Mouse (Mus musculus): ENCODE results near the gene Prr13. TPM values are rescaled to one million over a fixed set of nuclear protein-coding genes. Genes with fewer than 3 reads are reported as not detected.

Gene Prr13
- polyA plus RNA-seq, 1 experiment from 2014 or later = 93.7 TPM

- H3K9ac ChIP-seq = no peak overlapping the region
- H3K4me1 ChIP-seq = peaks cover 13% of the 10 kb centered on the region
- no peak for ATAC-seq (ENCODE audit: insufficient number of reproducible peaks, low FRiP score, low TSS enrichment, low read depth)
- WGBS = 61% methylated on average over 12 of the region's 12 CpGs
- H3K27ac ChIP-seq (replicated peaks) = no peak overlapping the region
- no peak overlapping the region for H3K4me3 ChIP-seq (replicated peaks)
- no peaks in the 10 kb centered on the region for H3K27me3 ChIP-seq
- peaks cover 60% of the 10 kb centered on the region for H3K36me3 ChIP-seq
- H3K4me2 ChIP-seq (replicated peaks) = no peak overlapping the region
- H3K9me3 ChIP-seq (replicated peaks) = no peaks in the 10 kb centered on the region
Measured at GRCm38 (mm10) chr15:102505073-102505769, 46.4 kb downstream of the Prr13 start.

GRCm38 (mm10) chr15:102505770-102506463, 47.1 kb downstream of the Prr13 start:
- H3K27ac ChIP-seq (replicated peaks) = no peak overlapping the region
- no peaks in the 10 kb centered on the region for H3K27me3 ChIP-seq
- no peak overlapping the region for H3K9ac ChIP-seq
- peaks cover 53% of the 10 kb centered on the region for H3K36me3 ChIP-seq
- no peak overlapping the region for H3K4me3 ChIP-seq (replicated peaks)
- ATAC-seq (ENCODE audit: insufficient number of reproducible peaks, low FRiP score, low TSS enrichment, low read depth) = no peak
- H3K4me2 ChIP-seq (replicated peaks) = no peak overlapping the region
- peaks cover 19% of the 10 kb centered on the region for H3K4me1 ChIP-seq
- WGBS = 83% methylated on average over 9 of the region's 9 CpGs
- no peaks in the 10 kb centered on the region for H3K9me3 ChIP-seq (replicated peaks)

GRCm38 (mm10) chr15:102506464-102506830, 47.6 kb downstream of the Prr13 start:
- Histone ChIP-seq H3K27ac (replicated peaks) (no peak overlapping the region), H3K4me2 (replicated peaks) (no peak overlapping the region), H3K9me3 (replicated peaks) (no peaks in the 10 kb centered on the region), H3K4me3 (replicated peaks) (no peak overlapping the region), H3K9ac (no peak overlapping the region), H3K27me3 (no peaks in the 10 kb centered on the region), H3K36me3 (peaks cover 47% of the 10 kb centered on the region), H3K4me1 (peaks cover 24% of the 10 kb centered on the region)
- WGBS = 44% methylated on average over 2 of the region's 2 CpGs
- ATAC-seq (ENCODE audit: insufficient number of reproducible peaks, low FRiP score, low TSS enrichment, low read depth) = no peak

GRCm38 (mm10) chr15:102506864-102507263, 48.0 kb downstream of the Prr13 start:
- H3K27ac ChIP-seq (replicated peaks) = no peak overlapping the region
- peaks cover 28% of the 10 kb centered on the region for H3K4me1 ChIP-seq
- H3K4me2 ChIP-seq (replicated peaks) = no peak overlapping the region
- no peaks in the 10 kb centered on the region for H3K9me3 ChIP-seq (replicated peaks)
- 91% methylated on average over 1 of the region's 1 CpGs for WGBS
- H3K4me3 ChIP-seq (replicated peaks) = no peak overlapping the region
- no peaks in the 10 kb centered on the region for H3K27me3 ChIP-seq
- no peak for ATAC-seq (ENCODE audit: insufficient number of reproducible peaks, low FRiP score, low TSS enrichment, low read depth)
- no peak overlapping the region for H3K9ac ChIP-seq
- peaks cover 43% of the 10 kb centered on the region for H3K36me3 ChIP-seq

- Histone ChIP-seq H3K27ac (replicated peaks) (no peak overlapping the region), H3K4me2 (replicated peaks) (no peak overlapping the region), H3K9me3 (replicated peaks) (no peaks in the 10 kb centered on the region), H3K9ac (no peak overlapping the region), H3K4me1 (peaks cover 35% of the 10 kb centered on the region), H3K4me3 (replicated peaks) (no peak overlapping the region), H3K36me3 (peaks cover 36% of the 10 kb centered on the region), H3K27me3 (no peaks in the 10 kb centered on the region)
- ATAC-seq (ENCODE audit: insufficient number of reproducible peaks, low FRiP score, low TSS enrichment, low read depth) = no peak
Measured at GRCm38 (mm10) chr15:102507561-102507960, 48.7 kb downstream of the Prr13 start.

- Histone ChIP-seq H3K27me3 (no peaks in the 10 kb centered on the region), H3K4me1 (peaks cover 37% of the 10 kb centered on the region), H3K9ac (no peak overlapping the region), H3K4me2 (replicated peaks) (no peak overlapping the region), H3K4me3 (replicated peaks) (no peak overlapping the region), H3K36me3 (peaks cover 29% of the 10 kb centered on the region), H3K9me3 (replicated peaks) (no peaks in the 10 kb centered on the region), H3K27ac (replicated peaks) (no peak overlapping the region)
- 77% methylated on average over 3 of the region's 3 CpGs for WGBS
- no peak for ATAC-seq (ENCODE audit: insufficient number of reproducible peaks, low FRiP score, low TSS enrichment, low read depth)
Measured at GRCm38 (mm10) chr15:102508336-102508735, 49.5 kb downstream of the Prr13 start.

- H3K27me3 ChIP-seq = no peaks in the 10 kb centered on the region
- WGBS = 5% methylated on average over 9 of the region's 9 CpGs
- peak; percentile 55; the same call in 1 of the 2 replicates for ATAC-seq (ENCODE audit: insufficient number of reproducible peaks, low FRiP score, low TSS enrichment, low read depth)
- peak overlapping the region; percentile 44; the same call in 1 of the 2 replicates for H3K9ac ChIP-seq
- peak overlapping the region; percentile 90 for H3K27ac ChIP-seq (replicated peaks)
- peak overlapping the region; percentile 63 for H3K4me3 ChIP-seq (replicated peaks)
- H3K4me2 ChIP-seq (replicated peaks) = peak overlapping the region; percentile 91
- peaks cover 11% of the 10 kb centered on the region for H3K36me3 ChIP-seq
- H3K4me1 ChIP-seq = peaks cover 42% of the 10 kb centered on the region
- H3K9me3 ChIP-seq (replicated peaks) = no peaks in the 10 kb centered on the region
Measured at GRCm38 (mm10) chr15:102510110-102510509, 51.3 kb downstream of the Prr13 start.

- Histone ChIP-seq H3K9me3 (replicated peaks) (no peaks in the 10 kb centered on the region), H3K4me3 (replicated peaks) (peak overlapping the region; percentile 63), H3K4me1 (peaks cover 49% of the 10 kb centered on the region), H3K27ac (replicated peaks) (peak overlapping the region; percentile 90), H3K4me2 (replicated peaks) (peak overlapping the region; percentile 91), H3K27me3 (no peaks in the 10 kb centered on the region), H3K36me3 (peaks cover 6% of the 10 kb centered on the region; the same call in 1 of the 2 replicates), H3K9ac (peak overlapping the region; percentile 44)
- ATAC-seq (ENCODE audit: insufficient number of reproducible peaks, low FRiP score, low TSS enrichment, low read depth) = peak; percentile 93
- 2% methylated on average over 32 of the region's 34 CpGs for WGBS
Measured at GRCm38 (mm10) chr15:102510590-102511284, 51.9 kb downstream of the Prr13 start.

- Histone ChIP-seq H3K27me3 (no peaks in the 10 kb centered on the region), H3K36me3 (peaks cover 6% of the 10 kb centered on the region; the same call in 1 of the 2 replicates), H3K4me3 (replicated peaks) (peak overlapping the region; percentile 63), H3K9me3 (replicated peaks) (no peaks in the 10 kb centered on the region), H3K4me2 (replicated peaks) (peak overlapping the region; percentile 91), H3K9ac (no peak overlapping the region), H3K27ac (replicated peaks) (peak overlapping the region; percentile 90), H3K4me1 (peaks cover 52% of the 10 kb centered on the region)
- no peak for ATAC-seq (ENCODE audit: insufficient number of reproducible peaks, low FRiP score, low TSS enrichment, low read depth)
- 14% methylated on average over 6 of the region's 6 CpGs for WGBS
Measured at GRCm38 (mm10) chr15:102511285-102511833, 52.5 kb downstream of the Prr13 start.

- ATAC-seq (ENCODE audit: insufficient number of reproducible peaks, low FRiP score, low TSS enrichment, low read depth) = no peak
- Histone ChIP-seq H3K4me3 (replicated peaks) (no peak overlapping the region), H3K27me3 (no peaks in the 10 kb centered on the region), H3K4me2 (replicated peaks) (no peak overlapping the region), H3K4me1 (peaks cover 53% of the 10 kb centered on the region), H3K36me3 (peaks cover 6% of the 10 kb centered on the region; the same call in 1 of the 2 replicates), H3K9ac (no peak overlapping the region), H3K27ac (replicated peaks) (peak overlapping the region; percentile 90), H3K9me3 (replicated peaks) (no peaks in the 10 kb centered on the region)
- WGBS = 30% methylated on average over 5 of the region's 5 CpGs
Measured at GRCm38 (mm10) chr15:102512010-102512409, 53.2 kb downstream of the Prr13 start.

All from embryonic facial prominence, embryonic 15.5 days (tissue).